Mouse (Mus musculus) heart, embryonic 10.5 days (tissue): ENCODE measurements around the gene Uhmk1. TPM values are rescaled to one million over a fixed set of nuclear protein-coding genes. Genes with fewer than 3 reads are reported as not detected.
"Not testable (repeated sequence)": the region's sequence is repeated elsewhere in the genome, so short reads cannot be mapped to it uniquely, and the experiment has no call there.

Experiments used
- DNase-seq: peaks from one replicate; pipeline ENCODE4 v3.0.0-alpha.2; 2017; ENCODE audit warnings: low spot score
- H3K27ac ChIP-seq: fragments of 300-500 bp; sonication (generic); 2 replicates; pipeline ENCODE4 v1.5.1; 2016; ENCODE audit warnings: mild to moderate bottlenecking
- H3K27me3 ChIP-seq: fragments of 300-500 bp; sonication (generic); 2 replicates; pipeline ENCODE4 v1.6.1; 2016; ENCODE audit warnings: mild to moderate bottlenecking; ENCODE audit not compliant: poor library complexity, insufficient read depth, severe bottlenecking
- H3K36me3 ChIP-seq: fragments of 300-500 bp; sonication (generic); 2 replicates; pipeline ENCODE4 v1.6.1; 2016; ENCODE audit warnings: mild to moderate bottlenecking, moderate library complexity
- H3K4me1 ChIP-seq: fragments of 300-500 bp; sonication (generic); 2 replicates; pipeline ENCODE4 v1.6.1; 2016; ENCODE audit warnings: mild to moderate bottlenecking
- H3K4me3 ChIP-seq: fragments of 300-500 bp; sonication (generic); 2 replicates; pipeline ENCODE4 v1.5.1; 2016; ENCODE audit warnings: mild to moderate bottlenecking, moderate library complexity
- H3K9me3 ChIP-seq: fragments of 300-500 bp; sonication (generic); 2 replicates; pipeline ENCODE4 v1.6.1; 2016; ENCODE audit warnings: mild to moderate bottlenecking, moderate library complexity
- WGBS: fragments of 180-500 bp; shearing (Covaris S2); methylation state at CpG from one replicate; pipeline ENCODE4 v1.1.7; 2016; 5-methylcytosine and 5-hydroxymethylcytosine counted together
- polyA plus RNA-seq: library from polyadenylated mRNA; unstranded; fragments of >200 nt; fragmentation: Nextera tagmentation; extraction: Ambion mirVana; gene quantifications from 2 replicates; pipeline ENCODE4 v1.2.1, GENCODE M21; 2016

The Uhmk1 gene
- 8.6 and 10.5 TPM in 2 replicates for polyA plus RNA-seq

GRCm38 (mm10) chr1:170214757-170215522 lies at the start of gene Uhmk1:
Uhmk1 (minus strand) TSS chr1:170215397.
- peak within 1 kb of the TSS; percentile 98 for H3K4me3 ChIP-seq

GRCm38 (mm10) chr1:170255560-170255910 lies 40.3 kb upstream of the Uhmk1 start:
- Histone ChIP-seq H3K36me3 (no peaks in the 10 kb centered on the region), H3K4me3 (peak overlapping the region; percentile 79), H3K27me3 (peaks cover 15% of the 10 kb centered on the region), H3K4me1 (peaks cover 9% of the 10 kb centered on the region), H3K9me3 (no peaks in the 10 kb centered on the region), H3K27ac (peak overlapping the region; percentile 90)
- WGBS = 10% methylated on average over 32 of the region's 32 CpGs
- DNase-seq = peak; percentile 93

More at GRCm38 (mm10) chr1:170214757-170215522, at the start of gene Uhmk1:
- no peaks in the 10 kb centered on the region for H3K9me3 ChIP-seq
- peaks cover 22% of the 10 kb centered on the region for H3K36me3 ChIP-seq
- H3K4me1 ChIP-seq = no peaks in the 10 kb centered on the region
- peak; percentile 95 for DNase-seq
- under 1% methylated on average over 70 of the region's 70 CpGs for WGBS
- H3K27me3 ChIP-seq = no peaks in the 10 kb centered on the region; the same call in 1 of the 2 replicates
- H3K27ac ChIP-seq = peak within 1 kb of the TSS; percentile 95

GRCm38 (mm10) chr1:170254893-170255559 lies 39.8 kb upstream of the Uhmk1 start:
- 29% methylated on average over 30 of the region's 30 CpGs for WGBS
- Histone ChIP-seq H3K27me3 (peaks cover 15% of the 10 kb centered on the region), H3K9me3 (no peaks in the 10 kb centered on the region), H3K27ac (peak overlapping the region; percentile 90), H3K4me3 (peak overlapping the region; percentile 79), H3K4me1 (peaks cover 9% of the 10 kb centered on the region), H3K36me3 (no peaks in the 10 kb centered on the region)
- no peak for DNase-seq

- H3K27me3 ChIP-seq = no peaks in the 10 kb centered on the region
- H3K4me3 ChIP-seq = no peak overlapping the region
- H3K27ac ChIP-seq = no peak overlapping the region
- H3K4me1 ChIP-seq = no peaks in the 10 kb centered on the region
- DNase-seq = no peak
- no peaks in the 10 kb centered on the region for H3K36me3 ChIP-seq
- no peaks in the 10 kb centered on the region for H3K9me3 ChIP-seq
- 79% methylated on average over 3 of the region's 3 CpGs for WGBS
Measured at GRCm38 (mm10) chr1:170245016-170245415, 29.8 kb upstream of the Uhmk1 start.

- H3K36me3 ChIP-seq, H3K4me3 ChIP-seq, DNase-seq, H3K27me3 ChIP-seq, H3K27ac ChIP-seq, H3K4me1 ChIP-seq, H3K9me3 ChIP-seq: not testable (repeated sequence)
- 56% methylated on average over 6 of the region's 6 CpGs for WGBS
Measured at GRCm38 (mm10) chr1:170232688-170233087, 17.5 kb upstream of the Uhmk1 start, which contains the start of gene Sh2d1b2. Sh2d1b2 (plus strand) TSS chr1:170232749.

GRCm38 (mm10) chr1:170223276-170223675 lies 8.1 kb upstream of the Uhmk1 start:
- Histone ChIP-seq H3K27me3 (no peaks in the 10 kb centered on the region), H3K27ac (no peak overlapping the region), H3K4me1 (no peaks in the 10 kb centered on the region), H3K9me3 (no peaks in the 10 kb centered on the region), H3K4me3 (no peak overlapping the region), H3K36me3 (no peaks in the 10 kb centered on the region)
- no peak for DNase-seq
- WGBS = 62% methylated on average over 2 of the region's 2 CpGs

- Histone ChIP-seq H3K36me3 (no peaks in the 10 kb centered on the region), H3K27me3 (no peaks in the 10 kb centered on the region; the same call in 1 of the 2 replicates), H3K27ac (no peak overlapping the region), H3K9me3 (no peaks in the 10 kb centered on the region), H3K4me1 (no peaks in the 10 kb centered on the region), H3K4me3 (no peak overlapping the region)
- no peak for DNase-seq
Measured at GRCm38 (mm10) chr1:170220351-170220750, 5.2 kb upstream of the Uhmk1 start.

GRCm38 (mm10) chr1:170218091-170218884 lies 3.1 kb upstream of the Uhmk1 start:
- 82% methylated on average over 6 of the region's 6 CpGs for WGBS
- Histone ChIP-seq H3K36me3 (no peaks in the 10 kb centered on the region), H3K4me3 (no peak overlapping the region), H3K27ac (no peak overlapping the region), H3K9me3 (no peaks in the 10 kb centered on the region), H3K27me3 (no peaks in the 10 kb centered on the region; the same call in 1 of the 2 replicates), H3K4me1 (no peaks in the 10 kb centered on the region)
- DNase-seq = no peak

GRCm38 (mm10) chr1:170215590-170215989 lies 393 bp upstream of the Uhmk1 start:
- Histone ChIP-seq H3K4me3 (peak overlapping the region; percentile 98), H3K9me3 (no peaks in the 10 kb centered on the region), H3K4me1 (no peaks in the 10 kb centered on the region), H3K27me3 (no peaks in the 10 kb centered on the region; the same call in 1 of the 2 replicates), H3K36me3 (peaks cover 18% of the 10 kb centered on the region), H3K27ac (peak overlapping the region; percentile 95; the same call in 1 of the 2 replicates)
- WGBS = 69% methylated on average over 3 of the region's 3 CpGs
- DNase-seq = no peak

GRCm38 (mm10) chr1:170214383-170214756 lies 827 bp downstream of the Uhmk1 start:
- Histone ChIP-seq H3K27me3 (no peaks in the 10 kb centered on the region; the same call in 1 of the 2 replicates), H3K4me3 (peak overlapping the region; percentile 98), H3K27ac (peak overlapping the region; percentile 95), H3K9me3 (no peaks in the 10 kb centered on the region), H3K36me3 (peaks cover 25% of the 10 kb centered on the region), H3K4me1 (no peaks in the 10 kb centered on the region)
- no peak for DNase-seq
- 33% methylated on average over 7 of the region's 7 CpGs for WGBS

GRCm38 (mm10) chr1:170213181-170213879 lies 1.9 kb downstream of the Uhmk1 start:
- no peaks in the 10 kb centered on the region for H3K4me1 ChIP-seq
- 90% methylated on average over 10 of the region's 10 CpGs for WGBS
- no peak overlapping the region for H3K27ac ChIP-seq
- no peaks in the 10 kb centered on the region for H3K9me3 ChIP-seq
- no peaks in the 10 kb centered on the region; the same call in 1 of the 2 replicates for H3K27me3 ChIP-seq
- H3K4me3 ChIP-seq = no peak overlapping the region
- peaks cover 35% of the 10 kb centered on the region for H3K36me3 ChIP-seq
- peak; percentile 38 for DNase-seq

GRCm38 (mm10) chr1:170206395-170206794 lies 8.8 kb downstream of the Uhmk1 start:
- DNase-seq = peak; percentile 20
- Histone ChIP-seq H3K27ac (no peak overlapping the region), H3K4me1 (no peaks in the 10 kb centered on the region)

More at GRCm38 (mm10) chr1:170206395-170206794, 8.8 kb downstream of the Uhmk1 start:
- WGBS = 92% methylated on average over 6 of the region's 6 CpGs
- no peaks in the 10 kb centered on the region for H3K27me3 ChIP-seq
- H3K9me3 ChIP-seq = no peaks in the 10 kb centered on the region
- H3K36me3 ChIP-seq = peaks cover 74% of the 10 kb centered on the region
- no peak overlapping the region for H3K4me3 ChIP-seq
